Mouse (Mus musculus): ENCODE data around the gene Cbx5.

DNA sequence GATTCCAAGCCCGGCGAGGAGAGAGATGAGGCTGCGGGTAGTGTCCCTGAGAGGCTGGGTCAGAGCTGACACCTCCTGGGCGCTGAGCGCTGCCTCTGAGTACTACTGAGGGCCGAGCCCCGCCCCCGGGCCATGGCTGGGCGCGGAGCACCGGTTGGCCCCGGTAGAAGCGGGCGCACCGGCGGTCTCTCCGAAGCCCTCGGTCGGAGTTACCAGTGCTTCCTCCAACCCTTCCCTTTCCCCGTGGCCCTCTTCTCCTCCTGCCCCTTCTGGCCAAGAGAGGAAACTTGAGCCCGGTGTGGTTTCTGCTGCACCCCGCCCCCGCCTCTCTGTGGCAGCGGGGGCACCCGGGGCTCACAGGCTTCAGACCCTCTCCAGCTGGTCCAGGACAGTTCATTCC, 15.6 kb upstream of the Cbx5 start:
- TF ChIP-seq CTCF (IDR thresholded peaks at IDR 0.05; ENCODE audit: control insufficient read depth, insufficient read depth, low read length) (peak; percentile 41), POLR2A (IDR thresholded peaks at IDR 0.05; ENCODE audit: borderline replicate concordance, control insufficient read depth, low read depth, low read length) (peak; percentile 97)

Measured in bone marrow, adult 2 months (tissue).